Mouse (Mus musculus) liver, embryonic 16.5 days (tissue): ENCODE results near the gene Lcp1. TPM values are rescaled to one million over a fixed set of nuclear protein-coding genes. Genes with fewer than 3 reads are reported as not detected.

Source experiments
- ATAC-seq: fragments of 200-750 bp; cut with Nextera tagmentation; 2 replicates; pipeline ENCODE4 v1.8.0; 2017; ENCODE audit warnings: low read depth, mild to moderate bottlenecking, moderate number of reproducible peaks, moderate library complexity
- H3K27ac ChIP-seq: fragments of 300-500 bp; sonication (generic); 2 replicates; pipeline ENCODE4 v1.5.1; 2014; ENCODE audit warnings: mild to moderate bottlenecking, low read length
- H3K27me3 ChIP-seq: fragments of 300-500 bp; sonication (generic); 2 replicates; pipeline ENCODE4 v1.6.1; 2014; ENCODE audit warnings: low read depth, low read length, mixed read lengths; ENCODE audit not compliant: control insufficient read depth, insufficient read depth
- H3K36me3 ChIP-seq: fragments of 300-500 bp; sonication (generic); 2 replicates; pipeline ENCODE4 v1.6.1; 2014; ENCODE audit warnings: mild to moderate bottlenecking; ENCODE audit not compliant: control insufficient read depth, insufficient read depth
- H3K4me1 ChIP-seq: fragments of 300-500 bp; sonication (generic); 2 replicates; pipeline ENCODE4 v1.6.1; 2014; ENCODE audit warnings: low read depth, low read length, mixed read lengths; ENCODE audit not compliant: control insufficient read depth
- H3K4me2 ChIP-seq: fragments of 300-500 bp; sonication (generic); 2 replicates; pipeline ENCODE4 v1.6.1; 2014; ENCODE audit warnings: low read depth, low read length, mixed read lengths
- H3K4me3 ChIP-seq: fragments of 300-500 bp; sonication (generic); 2 replicates; pipeline ENCODE4 v1.5.1; 2014; ENCODE audit warnings: low read depth, mild to moderate bottlenecking, low read length
- H3K9ac ChIP-seq: fragments of 300-500 bp; sonication (generic); 2 replicates; pipeline ENCODE4 v1.6.1; 2014; ENCODE audit warnings: low read depth, low read length
- H3K9me3 ChIP-seq: fragments of 300-500 bp; sonication (generic); replicated peaks from 2 replicates; pipeline ENCODE4 v1.6.1; 2016; ENCODE audit warnings: low read length; ENCODE audit not compliant: control insufficient read depth
- WGBS: fragments of 180-500 bp; shearing (Covaris S2); extraction: QIAGEN DNeasy Blood & Tissue Kit; methylation state at CpG from one replicate; pipeline ENCODE4 v1.1.7; 2014; ENCODE audit not compliant: insufficient replicate concordance; 5-methylcytosine and 5-hydroxymethylcytosine counted together
- polyA plus RNA-seq: library from polyadenylated mRNA; unstranded; fragments of >200 nt; fragmentation: Nextera tagmentation; extraction: Ambion mirVana; gene quantifications from 2 replicates; pipeline ENCODE4 v1.2.1, GENCODE M21; 2015

Gene Lcp1
- polyA plus RNA-seq, 1 experiment from 2014 or later, result 43.0 TPM

DNA sequence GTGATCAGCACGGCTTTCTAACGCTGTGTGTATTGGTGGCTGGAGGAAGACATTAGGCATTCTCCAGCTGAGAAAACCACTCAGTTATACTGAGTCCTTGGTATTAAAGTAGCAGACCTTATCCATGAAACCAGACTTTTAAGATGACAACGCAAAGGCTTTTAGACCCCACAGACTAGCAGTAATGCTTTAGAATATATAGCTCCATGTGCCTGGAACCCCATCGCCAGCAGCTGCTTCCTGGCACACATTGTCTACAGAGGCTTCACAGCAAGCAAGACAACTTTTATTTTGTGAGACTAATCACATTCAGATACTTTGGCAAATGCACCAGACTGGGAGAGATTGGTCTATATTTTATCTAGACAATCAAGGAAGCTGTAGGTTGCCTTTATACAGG is 75.4 kb downstream of the Lcp1 start:
- Histone ChIP-seq H3K9me3 (no peaks in the 10 kb centered on the region), H3K27ac (no peak overlapping the region), H3K36me3 (no peaks in the 10 kb centered on the region), H3K4me3 (no peak overlapping the region), H3K4me2 (no peak overlapping the region), H3K4me1 (no peaks in the 10 kb centered on the region), H3K27me3 (no peaks in the 10 kb centered on the region), H3K9ac (no peak overlapping the region)
- 82% methylated on average over 4 of the region's 4 CpGs for WGBS
- no peak for ATAC-seq

DNA sequence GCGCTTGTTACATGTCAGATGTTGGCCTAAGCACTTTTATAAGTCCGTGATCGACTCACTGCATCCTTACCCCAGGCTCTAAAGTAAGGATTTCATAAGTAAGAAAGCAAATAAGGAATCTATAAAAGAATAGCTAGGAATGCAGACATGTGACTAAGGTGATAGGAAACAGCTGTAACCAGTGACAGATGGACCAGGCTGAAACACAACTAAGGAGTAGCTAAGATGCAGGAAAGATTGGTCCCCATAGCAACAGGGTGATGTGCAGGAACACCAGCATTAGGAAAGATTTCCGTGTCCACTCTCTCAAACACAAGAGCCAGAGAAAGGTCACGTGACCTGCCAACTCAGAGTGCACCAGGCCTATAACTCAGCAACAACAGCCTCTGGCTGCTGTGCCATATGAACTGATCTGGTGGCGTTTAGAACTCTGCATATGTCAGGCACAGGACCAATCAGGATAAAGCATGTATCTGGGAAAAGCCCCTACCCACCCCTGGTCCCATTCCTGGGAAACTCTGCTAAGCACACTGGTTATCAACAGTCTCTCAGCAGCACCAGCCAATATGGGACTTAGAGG is 77.8 kb downstream of the Lcp1 start:
- no peaks in the 10 kb centered on the region for H3K9me3 ChIP-seq
- no peak overlapping the region for H3K4me3 ChIP-seq
- no peaks in the 10 kb centered on the region for H3K36me3 ChIP-seq
- no peak overlapping the region for H3K4me2 ChIP-seq
- WGBS, result 62% methylated on average over 6 of the region's 6 CpGs
- no peak overlapping the region for H3K27ac ChIP-seq
- no peak overlapping the region for H3K9ac ChIP-seq
- ATAC-seq, result no peak
- no peaks in the 10 kb centered on the region for H3K27me3 ChIP-seq
- no peaks in the 10 kb centered on the region for H3K4me1 ChIP-seq

DNA sequence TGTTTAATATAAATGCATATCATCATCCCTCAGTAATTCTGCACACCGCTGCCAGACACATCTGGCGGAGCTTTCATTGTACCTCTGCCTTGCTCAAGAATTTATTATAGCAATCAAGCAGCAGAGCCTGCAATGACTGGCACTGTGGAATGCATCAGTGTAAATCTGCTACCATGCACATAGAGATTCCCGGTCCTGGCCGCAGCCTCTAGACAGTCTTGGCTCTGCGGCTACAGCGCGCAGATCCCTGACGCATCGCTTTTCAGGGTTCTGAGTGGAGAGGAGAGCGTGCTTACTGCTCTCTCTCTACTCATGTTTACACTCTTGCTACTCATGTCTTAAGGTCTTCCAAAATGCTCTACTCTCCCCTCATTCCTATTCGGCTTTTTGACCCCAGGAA is 82.9 kb downstream of the Lcp1 start:
- Histone ChIP-seq H3K4me2 (no peak overlapping the region), H3K4me1 (no peaks in the 10 kb centered on the region), H3K36me3 (no peaks in the 10 kb centered on the region), H3K4me3 (no peak overlapping the region), H3K9me3 (no peaks in the 10 kb centered on the region), H3K27ac (no peak overlapping the region), H3K9ac (no peak overlapping the region), H3K27me3 (no peaks in the 10 kb centered on the region)
- WGBS, result 84% methylated on average over 11 of the region's 11 CpGs
- ATAC-seq, result no peak

DNA sequence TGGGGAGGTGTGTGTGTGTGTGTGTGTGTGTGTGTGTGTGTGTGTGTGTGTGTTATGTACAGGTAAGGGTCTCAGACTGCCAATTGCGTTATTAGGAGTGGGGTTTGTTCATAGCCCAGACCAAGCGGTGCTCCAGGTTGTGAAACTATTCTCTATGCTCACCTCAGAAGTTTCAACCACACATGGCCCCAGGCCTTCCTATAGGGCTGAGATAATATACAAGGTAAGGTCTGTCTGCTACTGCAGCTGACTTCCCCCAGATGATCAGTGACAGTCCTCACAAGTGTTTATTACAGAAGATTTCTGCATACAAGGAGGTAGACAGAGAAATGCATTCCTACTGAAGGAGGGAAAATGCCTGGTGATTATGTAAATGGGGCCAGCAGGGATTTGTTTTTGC is 87.9 kb downstream of the Lcp1 start:
- Histone ChIP-seq H3K36me3 (no peaks in the 10 kb centered on the region), H3K27ac (no peak overlapping the region), H3K9me3 (no peaks in the 10 kb centered on the region), H3K4me2 (no peak overlapping the region), H3K27me3 (no peaks in the 10 kb centered on the region), H3K4me3 (no peak overlapping the region), H3K4me1 (no peaks in the 10 kb centered on the region; the same call in 1 of the 2 replicates), H3K9ac (no peak overlapping the region)
- no peak for ATAC-seq
- 64% methylated on average over 2 of the region's 2 CpGs for WGBS

DNA sequence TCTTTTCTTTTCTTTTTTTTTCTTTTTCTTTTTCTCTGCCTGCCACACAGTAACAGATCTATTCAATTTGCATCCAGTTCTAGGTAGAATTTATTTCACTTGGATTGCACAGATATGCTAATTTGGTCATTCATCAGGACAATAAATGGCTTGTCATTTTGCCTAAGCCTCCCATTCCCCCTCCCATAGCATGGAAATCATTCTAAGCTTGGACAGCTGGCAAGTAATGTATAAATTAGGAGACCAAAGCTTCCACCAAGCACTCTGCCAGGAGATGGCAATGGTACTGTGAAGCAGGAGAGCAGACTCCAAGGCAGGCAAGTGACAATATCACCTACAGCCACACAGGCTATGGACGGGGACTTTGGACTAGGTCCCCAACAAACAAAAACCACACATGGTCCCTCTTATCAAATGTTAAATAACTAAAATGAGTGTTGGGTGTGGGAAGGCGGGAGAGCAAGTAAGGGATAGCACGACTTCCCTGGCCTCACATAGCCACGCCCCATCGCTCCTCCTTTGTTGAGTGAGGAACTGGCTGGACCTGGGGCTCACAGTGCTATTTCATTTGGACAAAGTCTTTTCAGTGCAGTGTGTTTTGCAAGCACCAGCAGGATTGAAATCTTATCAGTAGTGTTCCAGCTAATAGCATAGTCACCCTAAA is 88.5 kb downstream of the Lcp1 start:
- Histone ChIP-seq H3K9me3 (no peaks in the 10 kb centered on the region), H3K9ac (no peak overlapping the region), H3K27me3 (no peaks in the 10 kb centered on the region), H3K4me2 (no peak overlapping the region), H3K36me3 (no peaks in the 10 kb centered on the region), H3K4me3 (no peak overlapping the region), H3K4me1 (no peaks in the 10 kb centered on the region; the same call in 1 of the 2 replicates), H3K27ac (no peak overlapping the region)
- WGBS, result 43% methylated on average over 5 of the region's 5 CpGs
- ATAC-seq, result peak; percentile 64; the same call in 1 of the 2 replicates

DNA sequence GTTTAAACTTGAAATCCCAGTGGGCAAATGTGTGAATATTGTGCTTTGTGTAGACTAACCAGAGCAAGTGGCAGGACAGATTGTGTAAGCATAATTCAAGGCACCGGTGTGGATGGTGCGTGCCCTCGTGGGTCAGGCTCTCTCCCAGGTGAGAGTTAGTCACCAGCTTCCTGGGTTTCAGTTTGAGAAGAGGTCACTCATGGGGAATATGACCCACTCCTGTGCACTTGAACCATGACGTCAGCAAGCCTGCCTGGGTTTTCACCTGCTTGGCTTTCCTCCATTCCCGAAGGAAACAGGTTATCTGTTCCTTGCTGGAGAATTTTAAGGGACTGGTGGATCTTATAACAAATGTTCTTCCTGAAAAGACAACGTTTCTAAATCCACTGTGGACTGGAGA is 91.5 kb downstream of the Lcp1 start:
- Histone ChIP-seq H3K27me3 (no peaks in the 10 kb centered on the region), H3K9ac (no peak overlapping the region), H3K36me3 (no peaks in the 10 kb centered on the region), H3K4me1 (no peaks in the 10 kb centered on the region; the same call in 1 of the 2 replicates), H3K4me3 (no peak overlapping the region), H3K9me3 (no peaks in the 10 kb centered on the region), H3K27ac (no peak overlapping the region), H3K4me2 (no peak overlapping the region)
- no peak for ATAC-seq
- WGBS, result 70% methylated on average over 6 of the region's 6 CpGs

DNA sequence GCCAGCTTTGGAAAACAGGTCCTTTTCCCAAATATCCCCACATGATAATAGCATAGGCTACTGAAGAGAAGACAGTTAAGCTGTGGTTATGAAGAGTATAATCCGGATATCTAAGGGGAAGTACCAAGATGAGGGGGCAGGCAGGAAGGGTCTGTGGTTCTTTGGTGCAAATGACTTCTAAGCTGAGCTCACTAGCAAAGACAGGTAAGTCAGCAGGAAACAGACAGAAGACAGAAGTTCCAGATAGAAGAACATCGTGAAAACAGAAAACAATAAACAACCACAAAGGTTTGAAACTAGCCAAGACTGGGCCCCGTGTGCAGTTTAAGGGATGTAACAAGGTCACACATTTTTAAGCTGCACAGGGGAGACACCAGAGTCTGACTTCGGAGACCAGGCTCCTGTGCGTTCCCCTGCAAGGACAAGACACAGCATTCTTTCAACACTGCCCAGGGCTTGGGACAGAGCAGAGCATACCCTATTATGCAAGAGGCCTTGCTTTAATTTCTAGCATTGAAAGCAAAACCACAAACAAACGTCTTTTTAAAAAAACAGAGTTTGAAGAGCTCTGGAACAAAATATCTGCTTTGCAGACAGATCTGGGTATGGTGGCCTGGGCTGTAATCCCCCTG is 96.7 kb downstream of the Lcp1 start:
- no peaks in the 10 kb centered on the region for H3K9me3 ChIP-seq
- no peak for ATAC-seq
- 29% methylated on average over 6 of the region's 6 CpGs for WGBS
- no peak overlapping the region for H3K4me3 ChIP-seq
- H3K36me3 ChIP-seq, result no peaks in the 10 kb centered on the region
- no peaks in the 10 kb centered on the region for H3K27me3 ChIP-seq
- no peaks in the 10 kb centered on the region for H3K4me1 ChIP-seq
- H3K27ac ChIP-seq, result no peak overlapping the region
- no peak overlapping the region for H3K4me2 ChIP-seq
- H3K9ac ChIP-seq, result no peak overlapping the region

DNA sequence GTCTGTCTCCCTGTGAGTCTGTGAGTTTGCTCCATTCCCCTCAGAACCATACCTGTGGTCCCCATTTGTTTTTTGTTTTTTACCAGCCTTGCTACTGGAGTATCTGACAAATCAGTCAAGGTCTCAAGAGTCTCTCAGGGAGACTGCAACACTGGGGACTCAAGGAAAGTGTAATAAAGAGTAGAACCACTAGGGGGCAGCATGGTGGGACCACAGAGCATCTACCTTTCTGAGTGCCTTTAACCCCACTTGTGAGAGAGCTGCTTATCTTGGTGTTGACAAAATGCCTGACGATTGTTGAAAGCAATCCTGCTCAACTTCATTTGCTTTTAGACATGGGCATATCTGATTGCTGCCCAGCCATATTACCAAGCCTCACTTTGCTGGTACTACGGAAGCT is 98.9 kb downstream of the Lcp1 start:
- Histone ChIP-seq H3K9me3 (no peaks in the 10 kb centered on the region), H3K27ac (no peak overlapping the region), H3K9ac (no peak overlapping the region), H3K4me1 (no peaks in the 10 kb centered on the region), H3K4me3 (no peak overlapping the region), H3K4me2 (no peak overlapping the region), H3K27me3 (no peaks in the 10 kb centered on the region), H3K36me3 (no peaks in the 10 kb centered on the region)
- ATAC-seq, result no peak
- WGBS, result 45% methylated on average over 2 of the region's 2 CpGs

DNA sequence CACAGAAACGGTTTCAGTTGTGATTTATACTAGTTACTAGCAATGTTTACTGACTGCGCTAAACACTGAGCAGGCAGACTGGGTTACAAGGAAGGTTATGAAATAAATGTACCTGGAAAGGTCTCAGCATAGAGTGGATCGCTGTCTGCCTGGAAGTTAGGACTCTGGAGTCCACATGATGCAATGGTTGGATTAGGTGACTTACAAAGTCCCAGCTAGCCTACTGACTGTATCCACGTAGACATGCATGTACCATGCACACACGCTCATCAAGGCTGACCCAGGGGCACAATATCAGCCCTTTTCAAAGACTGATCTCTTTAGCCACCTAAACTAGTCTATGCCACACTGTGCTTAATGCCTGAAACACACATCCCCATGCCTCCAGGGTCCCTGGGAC is 102.2 kb downstream of the Lcp1 start:
- peak; percentile 93 for ATAC-seq
- 56% methylated on average over 5 of the region's 5 CpGs for WGBS
- Histone ChIP-seq H3K9ac (no peak overlapping the region), H3K9me3 (no peaks in the 10 kb centered on the region), H3K36me3 (no peaks in the 10 kb centered on the region), H3K4me2 (no peak overlapping the region), H3K4me3 (no peak overlapping the region), H3K27ac (peak overlapping the region; percentile 80), H3K4me1 (peaks cover under 1% of the 10 kb centered on the region; the same call in 1 of the 2 replicates), H3K27me3 (no peaks in the 10 kb centered on the region)
